Mouse (Mus musculus) heart, adult 2 months (tissue): ENCODE results near the gene B4galnt3.

Source experiments
- CTCF ChIP-seq: fragments of 200-600 bp; IDR thresholded peaks from 2 replicates; pipeline ENCODE4 v1.8.1; 2022; ENCODE audit warnings: antibody characterized with exemption, mild to moderate bottlenecking, moderate library complexity
- POLR2A ChIP-seq: fragments of 200-500 bp; IDR thresholded peaks from 2 replicates; pipeline ENCODE4 v1.6.1; 2011; ENCODE audit warnings: mild to moderate bottlenecking, low read depth, low read length, control low read depth; ENCODE audit not compliant: insufficient read depth

- TF ChIP-seq CTCF (peak; percentile 49), POLR2A (no peak)
Observed at GRCm38 (mm10) chr6:120302755-120303316, 8.5 kb upstream of the B4galnt3 start.
